Comparison of ENCODE assay signal across 24 mouse cellular contexts in genomic region chr5:20677246-20677645, GRCm38 (mm10).
A peak's percentile ranks its signal among the peaks of the same experiment; 100 is the strongest.
DNase-seq lines count a peak whose midpoint lies in the region; ATAC-seq and TF ChIP-seq lines count a peak whose summit lies in the region.
"Had no signal": no experiment of that assay in that cellular context is flagged by ENCODE, and none has a peak within 500 bp of the region (broad histone marks: within the 10 kb centered on the region; RNA-seq: fewer than 3 reads in every experiment).

No protein-coding gene starts in this region.

- H3K9me3 ChIP-seq in forebrain, embryonic 12.5 days = no peaks in the 10 kb centered on the region
- H3K9me3 ChIP-seq in forebrain, embryonic 11.5 days (ENCODE audit: control insufficient read depth, low read length) = no peaks in the 10 kb centered on the region
- H3K9me3 ChIP-seq in hindbrain, postnatal 0 days (ENCODE audit: low read length) = no peaks in the 10 kb centered on the region
- H3K9me3 ChIP-seq in hindbrain, embryonic 13.5 days = no peaks in the 10 kb centered on the region
- H3K9me3 ChIP-seq in E14TG2a.4 (ENCODE audit: low read length) = no peaks in the 10 kb centered on the region
- H3K9me3 ChIP-seq: kidney, embryonic 15.5 days; limb, embryonic 10.5 days; limb, embryonic 15.5 days; liver, embryonic 13.5 days had no signal

- WGBS in forebrain, embryonic 12.5 days = 55% methylated on average over 3 of the region's 3 CpGs
- WGBS in forebrain, embryonic 11.5 days = 56% methylated on average over 3 of the region's 3 CpGs
- 52% methylated on average over 3 of the region's 3 CpGs for WGBS in hindbrain, postnatal 0 days
- 47% methylated on average over 3 of the region's 3 CpGs for WGBS in hindbrain, embryonic 13.5 days

- DNase-seq in forebrain, embryonic 11.5 days (ENCODE audit: low spot score) = no peak
- no peak for DNase-seq in hindbrain, postnatal 0 days (ENCODE audit: low spot score)
- DNase-seq in ZHBTc4 (ENCODE audit: low read depth, low spot score) = peak; percentile 81
- no peak for DNase-seq in left cerebral cortex, postnatal 4 days
- no peak for DNase-seq in left cerebral cortex, adult 11 months (ENCODE audit: low spot score)
- DNase-seq: cerebellum, adult 8-10 months; cerebellum, postnatal 25 days; heart, adult 2 months; heart, postnatal 14 days; kidney, adult 18-20 months; liver, embryonic 13.5 days; lung, adult 18-20 months; lung, postnatal 4 days; right cerebral cortex, adult 18-20 months; spleen, adult 18-20 months; thymus, postnatal 14 days had no signal

- ATAC-seq in forebrain, embryonic 12.5 days (ENCODE audit: low FRiP score) = no peak
- no peak for ATAC-seq in forebrain, embryonic 11.5 days (replicated peaks; ENCODE audit: low FRiP score)
- ATAC-seq in hindbrain, postnatal 0 days = no peak
- no peak for ATAC-seq in hindbrain, embryonic 13.5 days (ENCODE audit: low FRiP score)

- peak overlapping the region; percentile 75 for H3K27ac ChIP-seq in forebrain, embryonic 12.5 days
- H3K27ac ChIP-seq in forebrain, embryonic 11.5 days (ENCODE audit: low read depth, low read length) = no peak overlapping the region
- peak overlapping the region; percentile 32; the same call in 1 of the 2 replicates for H3K27ac ChIP-seq in hindbrain, postnatal 0 days
- H3K27ac ChIP-seq in hindbrain, embryonic 13.5 days = no peak overlapping the region; the same call in 1 of the 2 replicates
- H3K27ac ChIP-seq: heart, adult 2 months; kidney, embryonic 15.5 days; limb, embryonic 15.5 days; liver, embryonic 13.5 days had no signal

- TF ChIP-seq CTCF in hindbrain, postnatal 0 days (IDR thresholded peaks at IDR 0.05; ENCODE audit: low read depth) = no peak
- TF ChIP-seq CTCF in E14TG2a.4 (conservative IDR thresholded peaks at IDR 0.05; ENCODE audit: low read length) = no peak

- H3K4me2 ChIP-seq in forebrain, embryonic 12.5 days = no peak overlapping the region
- no peak overlapping the region for H3K4me2 ChIP-seq in forebrain, embryonic 11.5 days (ENCODE audit: low read depth, low read length, severe bottlenecking)
- H3K4me2 ChIP-seq in hindbrain, postnatal 0 days (ENCODE audit: low read depth, low read length) = no peak overlapping the region
- H3K4me2 ChIP-seq in hindbrain, embryonic 13.5 days = no peak overlapping the region
- H3K4me2 ChIP-seq: kidney, embryonic 15.5 days; limb, embryonic 15.5 days; liver, embryonic 13.5 days had no signal

- H3K4me1 ChIP-seq in forebrain, embryonic 12.5 days = peaks cover 24% of the 10 kb centered on the region
- H3K4me1 ChIP-seq in forebrain, embryonic 11.5 days (replicated peaks; ENCODE audit: control insufficient read depth, insufficient read depth, low read length) = peaks cover 5% of the 10 kb centered on the region; the same call in 1 of the 2 replicates
- H3K4me1 ChIP-seq in hindbrain, postnatal 0 days (ENCODE audit: insufficient read depth, low read length) = no peaks in the 10 kb centered on the region
- H3K4me1 ChIP-seq in hindbrain, embryonic 13.5 days (replicated peaks) = peaks cover 32% of the 10 kb centered on the region
- H3K4me1 ChIP-seq in E14TG2a.4 (replicated peaks; ENCODE audit: low read depth, low read length) = peaks cover 81% of the 10 kb centered on the region
- H3K4me1 ChIP-seq: limb, embryonic 15.5 days; liver, embryonic 13.5 days had no signal

- no peak overlapping the region for H3K4me3 ChIP-seq in forebrain, embryonic 12.5 days (replicated peaks)
- H3K4me3 ChIP-seq in forebrain, embryonic 11.5 days (ENCODE audit: low read depth, low read length) = no peak overlapping the region
- H3K4me3 ChIP-seq in hindbrain, postnatal 0 days (ENCODE audit: low read length) = no peak overlapping the region
- no peak overlapping the region for H3K4me3 ChIP-seq in hindbrain, embryonic 13.5 days
- peak overlapping the region; percentile 14; the same call in 1 of the 2 replicates for H3K4me3 ChIP-seq in E14TG2a.4 (replicated peaks; ENCODE audit: low read length)
- H3K4me3 ChIP-seq: heart, adult 2 months; kidney, embryonic 15.5 days; layer of hippocampus, adult 2 months; limb, embryonic 10.5 days; limb, embryonic 15.5 days; liver, embryonic 13.5 days; megakaryocyte, embryonic 14.5 days had no signal

- intact Hi-C loops in left cerebral cortex, postnatal 4 days (cut with DNase I) = no loop called here

- H3K36me3 ChIP-seq in forebrain, embryonic 12.5 days (replicated peaks) = no peaks in the 10 kb centered on the region
- H3K36me3 ChIP-seq in forebrain, embryonic 11.5 days (ENCODE audit: control insufficient read depth, insufficient read depth, low read length) = no peaks in the 10 kb centered on the region
- H3K36me3 ChIP-seq in hindbrain, postnatal 0 days (ENCODE audit: insufficient read depth, low read length) = no peaks in the 10 kb centered on the region
- no peaks in the 10 kb centered on the region for H3K36me3 ChIP-seq in hindbrain, embryonic 13.5 days
- H3K36me3 ChIP-seq in E14TG2a.4 (ENCODE audit: insufficient read depth, low read length) = no peaks in the 10 kb centered on the region
- H3K36me3 ChIP-seq: kidney, embryonic 15.5 days; limb, embryonic 10.5 days; limb, embryonic 15.5 days; liver, embryonic 13.5 days had no signal

- no peak overlapping the region for H3K9ac ChIP-seq in forebrain, embryonic 12.5 days
- H3K9ac ChIP-seq in forebrain, embryonic 11.5 days (ENCODE audit: low read length) = no peak overlapping the region
- H3K9ac ChIP-seq in hindbrain, postnatal 0 days (replicated peaks; ENCODE audit: low read length) = no peak overlapping the region
- H3K9ac ChIP-seq in hindbrain, embryonic 13.5 days = no peak overlapping the region
- H3K9ac ChIP-seq: kidney, embryonic 15.5 days; limb, embryonic 15.5 days; liver, embryonic 13.5 days had no signal

- no peaks in the 10 kb centered on the region for H3K27me3 ChIP-seq in forebrain, embryonic 12.5 days
- H3K27me3 ChIP-seq in forebrain, embryonic 11.5 days (ENCODE audit: control insufficient read depth, insufficient read depth, low read length) = no peaks in the 10 kb centered on the region
- no peaks in the 10 kb centered on the region for H3K27me3 ChIP-seq in hindbrain, postnatal 0 days (ENCODE audit: insufficient read depth, low read length)
- no peaks in the 10 kb centered on the region for H3K27me3 ChIP-seq in hindbrain, embryonic 13.5 days
- H3K27me3 ChIP-seq in E14TG2a.4 (ENCODE audit: insufficient read depth, low read length) = no peaks in the 10 kb centered on the region
- H3K27me3 ChIP-seq: kidney, embryonic 15.5 days; limb, embryonic 15.5 days; liver, embryonic 13.5 days; megakaryocyte, embryonic 14.5 days had no signal

Comparison
In these comparisons a context has a peak if more than half of its experiments do, and no peak if none do; other contexts are left out.
1. H3K27ac ChIP-seq: peak in forebrain, embryonic 12.5 days (single experiment) and hindbrain, postnatal 0 days (single experiment); none in forebrain, embryonic 11.5 days (single experiment) and hindbrain, embryonic 13.5 days (single experiment).